Comparison of ENCODE assay signal across 24 mouse cellular contexts in the genomic region with DNA sequence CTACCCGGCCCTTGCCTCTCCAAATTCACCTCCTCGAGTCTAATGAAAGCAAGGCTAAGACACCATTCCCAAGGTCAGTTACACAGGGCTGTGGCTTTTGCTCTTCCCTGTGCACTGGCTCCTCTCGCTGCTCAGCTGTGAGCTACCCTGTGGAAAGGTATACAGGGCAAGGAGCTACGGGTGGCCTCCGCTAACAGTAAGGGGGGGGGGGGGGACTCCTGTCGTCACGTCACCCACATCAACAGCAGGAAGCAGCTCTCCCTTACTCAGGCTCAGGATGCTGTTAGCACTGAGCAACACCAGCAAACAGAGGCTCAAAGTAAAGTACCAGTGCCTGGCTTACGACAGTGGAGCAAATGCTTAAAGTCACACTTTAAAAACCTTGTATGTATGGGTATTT.
"Had no signal": no experiment of that assay in that cellular context is flagged by ENCODE, and none has a peak within 500 bp of the region (broad histone marks: within the 10 kb centered on the region; RNA-seq: fewer than 3 reads in every experiment).

No protein-coding gene starts in this region.

- H3K9me3 ChIP-seq: heart, embryonic 13.5 days; heart, embryonic 15.5 days; hindbrain, embryonic 12.5 days; intestine, embryonic 15.5 days; limb, embryonic 12.5 days; liver, embryonic 12.5 days had no signal

- H3K9ac ChIP-seq: heart, embryonic 13.5 days; heart, embryonic 15.5 days; hindbrain, embryonic 12.5 days; hindbrain, embryonic 14.5 days; intestine, embryonic 15.5 days; limb, embryonic 12.5 days; liver, embryonic 12.5 days had no signal

- ATAC-seq: hindbrain, embryonic 16.5 days; inflammation-experienced regulatory T-cells, adult 6 months; intestine, embryonic 15.5 days; intestine, postnatal 0 days; liver, embryonic 12.5 days had no signal

- DNase-seq: gastrocnemius, postnatal 14 days; gastrocnemius, postnatal 36 days; heart, adult 11 months; heart, adult 2 months; heart, postnatal 14 days; heart, postnatal 36 days; kidney, adult 18-20 months; kidney, adult 8-10 months; kidney, postnatal 14 days; kidney, postnatal 36 days; layer of hippocampus, adult 9-11 months; layer of hippocampus, postnatal 36 days; left cerebral cortex, postnatal 4 days had no signal

- H3K27ac ChIP-seq: heart, adult 2 months; heart, embryonic 13.5 days; heart, embryonic 15.5 days; hindbrain, embryonic 12.5 days; hindbrain, embryonic 14.5 days; intestine, embryonic 15.5 days; limb, embryonic 12.5 days; liver, embryonic 12.5 days had no signal

- H3K4me2 ChIP-seq: heart, embryonic 11.5 days; heart, embryonic 13.5 days; heart, embryonic 15.5 days; hindbrain, embryonic 12.5 days; hindbrain, embryonic 14.5 days; intestine, embryonic 15.5 days; limb, embryonic 12.5 days; liver, embryonic 12.5 days had no signal

- H3K36me3 ChIP-seq: heart, embryonic 13.5 days; heart, embryonic 15.5 days; hindbrain, embryonic 12.5 days; intestine, embryonic 15.5 days; limb, embryonic 12.5 days; liver, embryonic 12.5 days had no signal

- H3K27me3 ChIP-seq: heart, embryonic 13.5 days; heart, embryonic 15.5 days; hindbrain, embryonic 12.5 days; intestine, embryonic 15.5 days; limb, embryonic 12.5 days; liver, embryonic 12.5 days had no signal

- H3K4me3 ChIP-seq: heart, adult 2 months; heart, embryonic 13.5 days; heart, embryonic 15.5 days; hindbrain, embryonic 12.5 days; intestine, embryonic 15.5 days; limb, embryonic 12.5 days; liver, embryonic 12.5 days had no signal
